Mouse (Mus musculus): ENCODE data around the gene Mpv17l2.

The Mpv17l2 gene

GRCm38 (mm10) chr8:70766571-70767440 is 6.1 kb upstream of the Mpv17l2 start:
- DNase-seq (ENCODE audit: low spot score) = no peak

DNA sequence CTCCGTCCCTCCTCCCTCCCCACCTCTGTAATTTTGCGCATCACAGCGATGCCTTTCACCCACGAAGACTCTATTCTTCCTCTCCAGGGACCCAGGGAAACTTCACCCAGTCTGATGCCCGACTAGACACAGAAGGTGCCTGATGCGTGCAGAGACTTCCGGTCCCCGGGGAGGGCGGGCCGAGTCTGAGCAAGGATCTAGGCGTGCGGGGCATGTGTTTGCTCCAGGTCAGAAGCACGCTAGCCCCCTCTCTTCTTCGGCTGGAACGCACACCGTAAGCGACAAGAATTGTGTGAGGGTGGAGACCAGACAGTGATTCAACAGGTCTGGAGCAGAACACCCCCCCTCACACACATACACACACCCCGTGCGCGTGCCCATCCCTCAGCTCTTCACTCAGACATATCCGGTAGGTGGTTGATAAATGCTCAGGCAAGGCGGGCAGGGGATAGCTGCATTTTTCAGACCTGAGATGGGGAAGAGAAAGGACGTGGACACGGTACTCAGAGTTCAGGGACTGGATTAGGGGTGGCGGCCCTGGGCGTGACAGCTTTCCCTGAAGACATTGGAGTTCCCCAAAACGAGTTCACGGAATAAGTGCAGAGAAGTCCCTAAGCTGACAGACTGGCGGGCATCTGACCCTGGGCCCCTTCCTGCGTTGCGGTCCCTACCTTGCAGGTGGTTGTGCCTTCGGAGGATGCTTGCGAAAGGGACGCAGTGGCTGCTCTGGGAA is 5.3 kb upstream of the Mpv17l2 start:
- DNase-seq (ENCODE audit: low spot score) = no peak

DNA sequence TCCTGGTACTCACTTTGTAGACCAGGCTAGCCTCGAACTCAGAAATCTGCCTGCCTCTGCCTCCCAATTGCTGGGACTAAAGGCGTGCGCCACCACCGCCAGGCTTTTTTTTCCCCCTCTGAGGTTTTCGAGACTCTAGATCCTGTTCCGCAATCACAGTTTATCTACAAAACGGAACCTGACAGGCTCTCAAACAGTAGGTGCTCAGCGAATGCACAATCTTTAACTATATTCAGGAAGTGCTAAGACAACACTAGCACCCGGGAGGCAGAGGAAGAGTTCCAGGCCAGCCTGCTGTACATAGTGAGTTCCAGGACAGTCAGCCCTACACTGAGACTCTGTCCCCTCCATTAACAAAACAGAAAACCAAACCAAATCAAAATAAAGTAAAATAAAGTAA is 4.6 kb upstream of the Mpv17l2 start:
- DNase-seq (ENCODE audit: low spot score) = no peak

DNA sequence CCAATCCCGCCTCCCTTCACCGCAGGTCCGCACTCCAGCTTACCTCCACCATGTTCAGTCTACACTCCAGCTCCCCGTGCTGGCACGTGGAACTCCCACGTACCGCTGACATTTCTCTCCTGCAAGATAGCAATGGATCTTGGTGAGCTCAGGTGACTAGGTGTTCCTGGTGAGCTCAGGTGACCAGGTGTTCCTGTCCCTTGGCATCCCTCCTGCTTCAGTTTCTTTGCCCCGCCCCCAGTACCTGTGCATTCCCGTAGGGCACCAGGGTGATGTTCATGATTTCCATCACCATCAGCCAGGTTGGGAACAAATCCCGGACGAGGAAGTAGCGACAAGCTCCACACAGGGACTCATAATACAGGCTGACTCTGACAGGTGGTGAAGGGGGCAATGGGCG is 3.9 kb upstream of the Mpv17l2 start:
- no peak for DNase-seq (ENCODE audit: low spot score)

DNA sequence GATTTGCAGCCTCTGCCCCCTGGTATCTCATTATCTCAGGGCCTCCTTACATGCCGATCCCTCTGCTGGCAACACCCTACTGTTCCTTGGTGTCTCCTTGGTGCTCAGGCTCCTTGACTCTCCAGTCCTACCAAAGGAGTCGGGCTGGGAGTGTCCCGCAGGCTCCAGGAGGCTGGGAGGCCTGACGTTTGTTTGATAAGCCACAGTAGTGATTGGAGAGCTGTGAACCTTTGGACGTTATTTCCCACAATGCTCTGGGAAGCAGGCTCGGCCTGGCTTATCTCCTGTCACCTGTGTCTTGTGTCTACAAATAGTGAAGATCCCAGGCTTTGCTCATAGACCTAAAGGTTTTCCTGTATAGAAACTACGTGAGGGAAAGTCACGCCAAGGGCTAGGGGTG is 3.3 kb upstream of the Mpv17l2 start:
- DNase-seq (ENCODE audit: low spot score) = no peak

- no peak for DNase-seq (ENCODE audit: low spot score)
Measured at GRCm38 (mm10) chr8:70763354-70763753, 2.6 kb upstream of the Mpv17l2 start.

DNA sequence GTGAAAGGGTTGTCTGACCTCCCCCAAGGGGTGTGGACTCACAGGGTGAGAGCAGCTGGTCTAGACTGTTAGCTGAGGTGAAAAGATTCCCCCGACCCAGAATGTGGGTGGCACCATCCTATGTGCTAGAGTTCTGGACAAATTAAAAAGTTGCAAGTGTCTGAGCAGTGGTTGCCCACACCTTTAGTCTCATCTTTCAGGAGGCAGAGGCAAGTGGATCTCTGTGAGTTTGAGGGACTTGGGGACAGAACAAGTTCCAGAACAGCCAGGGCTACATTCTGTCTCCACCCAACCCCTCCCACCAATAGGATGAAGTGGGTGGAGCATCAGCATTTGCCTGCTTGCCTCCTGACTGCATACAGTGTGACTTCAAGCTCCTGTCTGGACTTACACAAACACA is 1.4 kb upstream of the Mpv17l2 start:
- no peak for DNase-seq (ENCODE audit: low spot score)

- no peak for DNase-seq (ENCODE audit: low spot score)
Measured at GRCm38 (mm10) chr8:70760350-70760749, 396 bp downstream of the Mpv17l2 start.

DNA sequence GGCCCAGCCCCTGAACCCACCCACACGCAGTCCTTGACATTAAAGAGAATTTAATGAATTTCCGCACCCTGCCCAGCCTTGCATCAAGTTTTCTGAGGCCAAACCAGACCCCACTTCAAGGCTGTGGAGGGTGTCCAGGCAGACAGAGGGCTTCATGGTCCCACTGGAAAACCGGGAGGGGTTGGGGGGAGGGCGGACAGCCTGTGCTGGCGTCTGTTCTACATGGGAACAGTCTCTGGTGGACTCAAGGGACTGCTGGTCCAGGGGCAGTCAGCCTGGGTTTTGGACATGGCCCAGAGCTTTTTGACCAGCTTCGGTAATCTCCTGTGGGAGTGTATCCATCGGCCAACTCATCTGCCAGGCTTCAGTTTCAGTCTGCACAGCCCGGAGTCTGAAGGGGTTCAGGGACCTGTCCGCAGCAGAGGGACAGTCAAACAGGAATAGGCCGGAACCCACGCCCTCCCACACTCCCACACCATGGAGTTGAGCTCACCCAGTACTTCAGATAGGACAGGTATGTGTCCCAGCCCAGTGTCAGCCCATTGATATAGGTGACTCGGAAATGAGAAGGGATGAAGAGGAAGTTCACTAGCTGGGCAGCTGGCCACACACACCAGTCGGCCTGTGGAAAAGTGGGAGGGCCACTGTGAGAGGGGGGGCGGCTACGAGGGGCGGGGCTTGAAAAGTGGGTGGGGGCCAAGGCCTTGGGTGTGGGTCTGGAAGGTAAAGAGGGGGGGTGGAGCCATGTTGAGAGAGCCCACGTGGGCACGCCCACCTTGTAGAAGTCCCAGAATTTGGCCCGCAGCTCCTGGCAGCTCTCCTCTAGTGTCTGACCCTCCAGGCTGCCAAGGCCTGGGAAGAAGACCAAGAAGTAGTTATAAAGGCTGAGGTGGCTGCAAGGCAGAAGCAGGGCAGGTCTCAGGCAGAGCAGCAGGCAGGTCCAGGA is 1.9 kb downstream of the Mpv17l2 start:
- no peak for DNase-seq (ENCODE audit: low spot score)

DNA sequence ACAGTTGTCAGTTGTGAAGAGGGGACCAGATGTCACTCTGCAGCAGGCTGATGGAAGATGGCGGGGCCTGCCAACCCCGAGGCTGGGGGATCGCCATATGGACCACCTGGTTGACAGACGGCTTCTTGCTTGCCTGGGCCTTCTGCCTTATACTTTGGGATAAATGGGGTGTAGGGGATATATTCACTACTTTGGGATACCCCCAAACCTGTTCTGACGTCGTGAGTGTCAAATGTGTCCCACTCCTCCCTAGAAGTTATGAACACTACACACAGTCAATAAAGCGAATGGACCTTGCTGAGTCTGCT is 2.5 kb downstream of the Mpv17l2 start:
- no peak for DNase-seq (ENCODE audit: low spot score)

- no peak for DNase-seq (ENCODE audit: low spot score)
Measured at GRCm38 (mm10) chr8:70757523-70758307, 3.0 kb downstream of the Mpv17l2 start.

- DNase-seq (ENCODE audit: low spot score) = no peak
Measured at GRCm38 (mm10) chr8:70756476-70757040, 4.2 kb downstream of the Mpv17l2 start.

DNA sequence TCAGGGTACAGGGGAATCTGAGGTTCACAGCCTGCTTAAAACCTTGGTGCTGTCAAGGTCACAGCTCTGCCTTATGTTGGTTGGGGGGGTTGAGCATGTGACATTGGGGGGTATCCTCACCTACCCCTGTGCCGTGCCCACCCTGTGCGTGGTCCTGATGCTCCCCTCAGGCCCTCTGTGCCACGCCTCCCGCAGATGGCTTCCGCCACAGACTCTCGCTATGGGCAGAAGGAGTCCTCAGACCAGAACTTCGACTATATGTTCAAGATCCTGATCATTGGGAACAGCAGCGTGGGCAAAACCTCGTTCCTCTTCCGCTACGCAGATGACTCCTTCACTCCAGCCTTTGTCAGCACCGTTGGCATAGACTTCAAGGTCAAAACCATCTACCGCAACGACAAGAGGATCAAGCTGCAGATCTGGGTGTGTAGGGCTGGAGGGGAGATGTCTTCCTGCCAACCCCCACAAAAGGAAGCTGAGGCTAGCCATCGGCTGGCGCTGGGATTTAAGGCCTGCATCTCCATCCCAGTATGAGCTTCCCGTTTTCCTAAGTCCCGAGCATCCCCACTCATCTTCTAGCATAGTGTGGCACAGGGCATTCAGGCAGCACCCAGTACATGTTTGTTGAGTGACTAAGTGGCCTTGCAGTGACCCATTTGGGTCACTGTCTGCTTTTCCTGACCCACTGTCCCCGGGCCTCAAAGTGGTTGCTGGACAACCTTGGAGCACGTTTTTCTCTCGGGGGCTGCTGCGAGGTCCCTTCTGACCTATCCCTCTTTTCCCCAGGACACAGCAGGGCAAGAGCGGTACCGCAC is 4.9 kb downstream of the Mpv17l2 start:
- DNase-seq (ENCODE audit: low spot score) = no peak

- no peak for DNase-seq (ENCODE audit: low spot score)
Measured at GRCm38 (mm10) chr8:70754871-70755660, 5.7 kb downstream of the Mpv17l2 start.

- DNase-seq (ENCODE audit: low spot score) = peak; percentile 79
Measured at GRCm38 (mm10) chr8:70754043-70754870, 6.5 kb downstream of the Mpv17l2 start, which contains the start of gene Rab3a. Rab3a (plus strand) TSS chr8:70754679.

DNA sequence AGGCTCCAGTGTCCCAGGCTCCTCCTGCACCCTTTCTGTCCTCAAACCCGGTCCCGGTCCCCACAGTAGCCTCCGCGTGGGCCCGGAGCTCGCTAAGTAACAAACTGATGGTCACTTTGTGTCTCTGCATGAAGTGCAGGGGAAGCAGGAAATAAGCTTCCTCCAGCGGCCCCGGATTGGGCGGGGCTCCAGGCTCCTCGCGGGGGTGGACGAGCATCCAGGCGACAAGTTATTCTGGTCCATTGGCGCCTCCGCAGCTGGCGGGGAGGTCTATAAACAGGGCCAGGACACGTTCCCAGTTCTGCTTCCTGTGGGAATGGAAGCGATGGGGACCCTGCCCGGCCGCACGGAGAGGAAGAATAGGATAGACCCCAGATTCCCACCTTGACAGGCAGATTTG is 7.6 kb downstream of the Mpv17l2 start:
- DNase-seq (ENCODE audit: low spot score) = peak; percentile 70

- no peak for DNase-seq (ENCODE audit: low spot score)
Measured at GRCm38 (mm10) chr8:70752000-70752764, 8.6 kb downstream of the Mpv17l2 start.
